Mouse (Mus musculus): ENCODE results near the gene Mdm4.

The Mdm4 gene

GRCm38 (mm10) chr1:132947811-132948210 is 82.5 kb downstream of the Mdm4 start:
- no peak for DNase-seq (ENCODE audit: low read depth, low spot score)

- DNase-seq (ENCODE audit: low read depth, low spot score): no peak
These were observed 84.5 kb downstream of the Mdm4 start for GRCm38 (mm10) chr1:132945826-132946225.

DNA sequence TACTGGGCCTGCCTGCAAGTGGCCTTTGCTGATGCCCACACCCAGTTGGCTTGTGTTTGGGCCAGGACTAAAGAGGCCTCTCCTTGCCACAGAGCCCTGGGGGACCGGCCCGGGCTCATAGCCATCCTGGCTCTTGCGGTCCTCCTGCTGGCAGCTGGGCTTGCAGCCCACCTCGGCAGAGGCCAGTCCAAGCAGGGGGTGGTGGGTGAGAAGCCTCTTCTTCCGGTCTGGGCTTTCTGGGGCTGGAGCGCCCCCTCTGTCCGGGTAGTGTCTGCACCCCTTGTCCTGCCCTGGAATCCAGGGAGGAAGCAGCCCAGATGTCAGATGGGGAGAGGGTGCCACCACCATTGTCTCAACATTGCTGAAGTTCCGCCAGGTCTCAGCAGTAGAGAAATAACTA is 91.4 kb downstream of the Mdm4 start:
- no peak for DNase-seq (ENCODE audit: low read depth, low spot score)

- DNase-seq (ENCODE audit: low read depth, low spot score): no peak
These were observed 92.9 kb downstream of the Mdm4 start for GRCm38 (mm10) chr1:132937296-132938030.

DNA sequence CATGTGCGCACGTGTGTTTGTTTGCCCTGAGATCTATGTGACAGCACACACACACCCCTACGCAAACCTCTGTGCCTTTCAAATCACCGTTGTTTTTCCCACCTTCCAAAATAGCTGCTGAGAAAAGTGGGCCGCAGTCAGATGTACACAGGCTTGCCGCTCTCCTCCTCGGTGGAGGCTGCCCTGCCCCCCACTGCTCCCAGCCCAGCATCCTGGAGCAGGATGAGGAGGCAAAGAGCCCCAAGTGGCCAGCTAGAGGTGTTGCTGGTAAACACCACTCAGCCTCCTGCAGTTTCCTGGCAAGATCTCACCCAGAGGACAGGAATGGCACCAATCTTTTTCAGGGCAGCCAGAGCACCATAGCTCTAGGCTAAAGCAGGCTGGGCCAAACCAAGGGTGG is 95.5 kb downstream of the Mdm4 start:
- no peak for DNase-seq (ENCODE audit: low read depth, low spot score)

DNA sequence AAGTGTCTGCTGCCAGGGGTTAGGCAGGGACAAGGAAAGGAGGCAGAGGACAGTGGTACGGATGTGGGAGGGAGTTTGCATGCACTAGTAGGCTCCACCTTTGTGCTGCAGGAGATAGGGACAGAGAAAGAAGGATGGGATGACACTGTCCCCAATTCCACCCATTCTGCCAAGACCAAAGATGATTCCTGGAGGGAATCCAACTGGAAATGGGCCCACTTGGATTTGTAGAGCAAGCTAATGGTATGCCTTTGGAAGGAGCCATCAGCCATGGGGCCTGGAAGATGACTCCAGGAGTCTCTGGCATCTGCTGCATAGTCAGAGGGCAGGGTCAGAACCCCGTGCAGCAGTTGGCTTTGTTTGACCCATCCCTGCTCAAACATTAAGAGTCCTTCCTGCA is 97.9 kb downstream of the Mdm4 start:
- DNase-seq (ENCODE audit: low read depth, low spot score): no peak

- no peak for DNase-seq (ENCODE audit: low read depth, low spot score)
These were observed 100.1 kb downstream of the Mdm4 start for GRCm38 (mm10) chr1:132930291-132930690.

GRCm38 (mm10) chr1:132928907-132929250 is 101.5 kb downstream of the Mdm4 start:
- DNase-seq (ENCODE audit: low read depth, low spot score): no peak

DNA sequence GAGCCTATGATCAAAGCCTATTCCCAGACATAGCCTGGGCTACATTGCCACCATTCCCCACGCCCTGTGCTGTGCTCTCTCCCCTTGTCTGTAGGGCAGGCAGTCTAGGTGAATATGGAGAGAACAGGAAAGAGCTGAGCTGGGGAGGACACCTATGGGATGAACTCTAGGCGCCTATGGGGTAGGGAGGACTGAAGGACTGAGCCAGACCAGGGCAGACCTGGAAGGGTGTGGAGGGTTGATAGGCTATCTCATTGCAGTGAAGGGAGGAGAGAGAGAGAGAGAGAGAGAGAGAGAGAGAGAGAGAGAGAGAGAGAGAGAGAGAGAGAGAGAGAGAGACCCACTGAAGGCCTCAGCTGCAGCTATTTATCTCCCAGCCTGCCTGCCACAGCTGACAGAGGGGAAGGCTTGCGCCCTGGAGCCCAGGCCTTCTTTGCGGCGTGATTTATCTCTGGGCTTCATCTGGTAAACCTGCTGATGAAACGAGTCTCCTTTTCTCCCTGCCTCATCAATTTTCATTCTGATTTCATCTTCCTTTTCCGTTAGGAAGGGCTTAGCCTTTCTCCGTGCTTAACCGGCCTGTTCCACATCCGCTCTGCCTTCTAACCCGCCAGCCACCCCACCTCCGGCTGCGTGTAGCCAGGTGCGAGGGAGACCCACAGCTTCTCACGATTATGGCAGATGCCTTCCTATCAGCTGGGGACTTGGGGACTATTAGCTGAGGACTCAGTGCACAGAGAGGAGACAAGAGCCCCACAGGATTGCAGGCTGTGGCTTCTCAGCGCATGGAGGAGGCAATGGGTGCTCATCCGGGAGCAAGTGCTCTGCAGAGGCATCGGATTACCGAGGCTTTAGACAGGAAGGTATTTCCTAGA is 102.1 kb downstream of the Mdm4 start:
- DNase-seq (ENCODE audit: low read depth, low spot score): no peak

GRCm38 (mm10) chr1:132925270-132925669 is 105.1 kb downstream of the Mdm4 start:
- DNase-seq (ENCODE audit: low read depth, low spot score): no peak

GRCm38 (mm10) chr1:132922257-132922656 is 108.1 kb downstream of the Mdm4 start:
- DNase-seq (ENCODE audit: low read depth, low spot score): no peak

DNA sequence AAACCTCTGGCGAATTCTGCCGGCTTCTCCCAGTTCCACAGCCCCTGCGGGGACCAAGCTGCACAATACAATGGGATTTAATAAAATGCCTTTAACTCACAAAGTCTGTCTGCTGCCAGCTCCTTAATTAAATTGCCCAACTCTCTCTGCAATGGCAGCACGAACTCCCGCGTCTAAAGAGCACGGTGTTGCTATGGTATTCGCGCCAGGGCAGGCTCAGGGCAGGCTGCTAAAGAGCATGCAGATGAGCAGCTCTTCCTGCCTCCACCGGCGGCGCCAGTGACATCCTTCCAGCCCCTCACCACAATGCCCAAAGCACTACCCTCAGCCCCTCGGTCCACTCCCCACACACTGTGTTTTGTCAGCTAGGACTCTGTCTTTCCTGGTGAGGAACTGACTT is 109.3 kb downstream of the Mdm4 start:
- no peak for DNase-seq (ENCODE audit: low read depth, low spot score)

- DNase-seq (ENCODE audit: low read depth, low spot score): no peak
These were observed 111.1 kb downstream of the Mdm4 start for GRCm38 (mm10) chr1:132919258-132919657.

DNA sequence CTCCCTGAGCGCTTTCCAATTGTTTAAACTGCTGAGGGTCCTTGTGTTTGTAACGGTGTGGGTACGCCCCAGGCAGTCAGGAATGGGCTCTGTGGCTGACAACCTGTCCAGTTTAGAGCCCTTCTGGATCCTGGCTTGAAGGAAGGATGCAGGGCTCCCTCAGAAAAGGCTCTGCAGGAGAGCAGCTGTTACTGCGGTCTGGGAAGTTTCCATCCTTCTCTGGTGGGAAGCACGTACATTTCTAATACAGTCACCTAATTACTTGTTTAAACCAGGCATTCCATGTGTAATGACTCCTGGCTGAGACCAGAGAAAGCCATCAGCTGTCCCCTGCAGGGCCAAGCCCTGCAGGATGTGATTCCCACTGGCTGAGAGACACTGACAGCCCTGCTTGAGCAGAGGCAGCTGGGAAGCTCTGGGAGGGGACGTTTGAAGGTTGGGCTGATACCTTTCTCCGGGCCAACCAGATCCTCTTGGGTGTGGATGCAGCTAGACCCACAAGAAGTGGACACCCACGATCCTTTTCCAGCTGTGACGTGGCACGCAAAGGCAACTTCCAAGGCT is 112.2 kb downstream of the Mdm4 start:
- DNase-seq (ENCODE audit: low read depth, low spot score): no peak

- DNase-seq (ENCODE audit: low read depth, low spot score): no peak
These were observed 112.8 kb downstream of the Mdm4 start for GRCm38 (mm10) chr1:132917554-132917953.

GRCm38 (mm10) chr1:132915849-132916493 is 114.4 kb downstream of the Mdm4 start:
- DNase-seq (ENCODE audit: low read depth, low spot score): no peak

GRCm38 (mm10) chr1:132910414-132911041 is 119.8 kb downstream of the Mdm4 start:
- DNase-seq (ENCODE audit: low read depth, low spot score): no peak

DNA sequence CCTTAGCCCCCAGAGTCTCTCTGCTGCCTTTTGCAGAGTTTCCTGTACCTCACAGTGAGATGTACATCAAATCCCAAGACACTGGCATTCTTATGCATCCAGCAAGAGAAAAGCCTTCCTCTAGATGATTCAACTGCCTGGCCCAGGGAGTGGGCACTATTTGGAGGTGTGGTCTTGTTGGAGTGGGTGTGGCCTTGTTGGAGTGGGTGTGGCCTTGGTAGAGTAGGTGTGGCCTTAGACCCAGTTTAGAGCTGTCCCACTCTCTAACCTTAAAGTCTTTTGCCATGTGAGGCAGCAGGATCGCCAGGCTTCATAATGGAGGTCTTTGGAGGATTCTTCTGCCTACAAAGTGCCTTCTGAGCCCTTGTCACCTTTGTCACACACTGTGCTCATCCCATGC is 120.4 kb downstream of the Mdm4 start:
- no peak for DNase-seq (ENCODE audit: low read depth, low spot score)
